Mouse (Mus musculus) hindbrain, postnatal 0 days (tissue): Measurements from ENCODE around the gene Ccdc50. TPM values are rescaled to one million over a fixed set of nuclear protein-coding genes. Genes with fewer than 3 reads are reported as not detected.

Experiments
- ATAC-seq: fragments of 200-750 bp; cut with Nextera tagmentation; 2 replicates; pipeline ENCODE4 v1.8.0; 2017; ENCODE audit warnings: mild to moderate bottlenecking, moderate TSS enrichment, moderate library complexity
- DNase-seq: peaks from one replicate; pipeline ENCODE4 v3.0.0-alpha.2; 2015; ENCODE audit warnings: low spot score
- H3K27ac ChIP-seq: fragments of 300-500 bp; sonication (generic); 2 replicates; pipeline ENCODE4 v1.5.1; 2014; ENCODE audit warnings: mild to moderate bottlenecking
- H3K27me3 ChIP-seq: fragments of 300-500 bp; sonication (generic); 2 replicates; pipeline ENCODE4 v1.6.1; 2014; ENCODE audit warnings: low read length, mixed read lengths; ENCODE audit not compliant: insufficient read depth
- H3K36me3 ChIP-seq: fragments of 300-500 bp; sonication (generic); 2 replicates; pipeline ENCODE4 v1.6.1; 2014; ENCODE audit warnings: low read length, mixed read lengths; ENCODE audit not compliant: insufficient read depth
- H3K4me1 ChIP-seq: fragments of 300-500 bp; sonication (generic); 2 replicates; pipeline ENCODE4 v1.6.1; 2014; ENCODE audit warnings: antibody characterized with exemption, low read length, mixed read lengths; ENCODE audit not compliant: insufficient read depth
- H3K4me2 ChIP-seq: fragments of 300-500 bp; sonication (generic); 2 replicates; pipeline ENCODE4 v1.6.1; 2014; ENCODE audit warnings: low read depth, mild to moderate bottlenecking, low read length, moderate library complexity, mixed read lengths
- H3K4me3 ChIP-seq: fragments of 300-500 bp; sonication (generic); 2 replicates; pipeline ENCODE4 v1.5.1; 2014; ENCODE audit warnings: low read length
- H3K9ac ChIP-seq: fragments of 300-500 bp; sonication (generic); replicated peaks from 2 replicates; pipeline ENCODE4 v1.6.1; 2014; ENCODE audit warnings: mild to moderate bottlenecking, low read length, moderate library complexity, mixed read lengths
- H3K9me3 ChIP-seq: fragments of 300-500 bp; sonication (generic); 2 replicates; pipeline ENCODE4 v1.6.1; 2016; ENCODE audit warnings: low read length, mixed read lengths
- CTCF ChIP-seq: IDR thresholded peaks from 2 replicates; pipeline ENCODE4 v1.5.1; 2016; ENCODE audit warnings: antibody characterized with exemption, control low read depth, low read depth
- WGBS: fragments of 180-500 bp; shearing (Covaris S2); extraction: QIAGEN DNeasy Blood & Tissue Kit; methylation state at CpG from one replicate; pipeline ENCODE4 v1.1.7; 2014; 5-methylcytosine and 5-hydroxymethylcytosine counted together
- polyA plus RNA-seq: library from polyadenylated mRNA; unstranded; fragments of >200 nt; fragmentation: Nextera tagmentation; extraction: Ambion mirVana; gene quantifications from 2 replicates; pipeline ENCODE4 v1.2.1, GENCODE M21; 2015
- total RNA-seq: library from RNA; depleted of rRNA; stranded (reverse); fragments of >200 nt; gene quantifications from 2 replicates; pipeline ENCODE4 v1.2.3, GENCODE M21; 2014

Gene Ccdc50
- total and polyA plus RNA-seq, 2 experiments from 2014 or later, result 34.1 to 48.9 TPM

DNA sequence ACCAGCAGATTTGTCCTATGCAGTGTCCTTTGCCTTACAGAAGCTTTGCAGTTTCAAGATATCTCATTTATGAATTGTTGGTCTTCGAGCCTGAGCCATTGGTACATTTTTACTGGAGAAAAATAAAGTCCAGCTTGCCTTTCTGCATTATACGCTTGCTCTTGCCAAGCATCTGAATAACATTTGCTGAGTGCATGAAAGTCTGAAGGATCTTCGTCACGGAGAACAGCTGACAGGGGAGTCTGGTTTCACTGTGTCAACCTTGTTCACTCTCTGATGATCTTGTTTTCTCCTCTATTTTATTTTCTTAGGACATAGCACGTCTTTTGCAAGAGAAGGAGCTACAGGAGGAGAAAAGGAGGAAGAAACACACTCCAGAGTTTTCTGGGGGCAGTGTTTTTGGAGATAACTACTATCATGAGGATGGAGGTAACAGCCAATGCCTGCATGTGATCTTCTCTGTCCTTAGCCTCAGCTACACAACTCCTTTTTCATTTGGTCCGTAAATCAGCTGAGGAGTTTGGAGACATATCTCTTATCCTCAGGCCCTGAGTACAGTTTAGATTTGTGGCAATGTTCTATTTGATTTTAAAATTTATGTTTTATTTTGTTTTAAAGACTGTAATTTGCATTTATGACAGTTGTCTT lies 28.4 kb downstream of the Ccdc50 start:
- no peak for TF ChIP-seq CTCF
- H3K27ac ChIP-seq, result no peak overlapping the region
- H3K9me3 ChIP-seq, result no peaks in the 10 kb centered on the region
- ATAC-seq (no peak), DNase-seq (no peak)
- no peak overlapping the region for H3K9ac ChIP-seq
- 94% methylated on average over 6 of the region's 6 CpGs for WGBS
- H3K4me3 ChIP-seq, result no peak overlapping the region
- no peak overlapping the region for H3K4me2 ChIP-seq
- no peaks in the 10 kb centered on the region for H3K4me1 ChIP-seq
- H3K36me3 ChIP-seq, result peaks cover 18% of the 10 kb centered on the region; the same call in 1 of the 2 replicates
- no peaks in the 10 kb centered on the region for H3K27me3 ChIP-seq

GRCm38 (mm10) chr16:27417632-27418031 lies 29.0 kb downstream of the Ccdc50 start:
- Histone ChIP-seq H3K4me2 (no peak overlapping the region), H3K4me1 (no peaks in the 10 kb centered on the region), H3K9me3 (peaks cover 5% of the 10 kb centered on the region; the same call in 1 of the 2 replicates), H3K4me3 (no peak overlapping the region), H3K27ac (no peak overlapping the region), H3K36me3 (peaks cover 24% of the 10 kb centered on the region), H3K27me3 (no peaks in the 10 kb centered on the region), H3K9ac (no peak overlapping the region)
- WGBS, result 87% methylated on average over 3 of the region's 3 CpGs
- no peak for TF ChIP-seq CTCF
- ATAC-seq, result no peak
- DNase-seq, result no peak

GRCm38 (mm10) chr16:27420982-27421381 lies 32.3 kb downstream of the Ccdc50 start:
- Histone ChIP-seq H3K4me2 (no peak overlapping the region), H3K9me3 (peaks cover 7% of the 10 kb centered on the region; the same call in 1 of the 2 replicates), H3K4me3 (no peak overlapping the region), H3K27ac (no peak overlapping the region), H3K36me3 (peaks cover 25% of the 10 kb centered on the region), H3K4me1 (no peaks in the 10 kb centered on the region), H3K9ac (no peak overlapping the region), H3K27me3 (no peaks in the 10 kb centered on the region)
- 97% methylated on average over 3 of the region's 3 CpGs for WGBS
- DNase-seq, result no peak
- TF ChIP-seq CTCF, result no peak
- ATAC-seq, result no peak

DNA sequence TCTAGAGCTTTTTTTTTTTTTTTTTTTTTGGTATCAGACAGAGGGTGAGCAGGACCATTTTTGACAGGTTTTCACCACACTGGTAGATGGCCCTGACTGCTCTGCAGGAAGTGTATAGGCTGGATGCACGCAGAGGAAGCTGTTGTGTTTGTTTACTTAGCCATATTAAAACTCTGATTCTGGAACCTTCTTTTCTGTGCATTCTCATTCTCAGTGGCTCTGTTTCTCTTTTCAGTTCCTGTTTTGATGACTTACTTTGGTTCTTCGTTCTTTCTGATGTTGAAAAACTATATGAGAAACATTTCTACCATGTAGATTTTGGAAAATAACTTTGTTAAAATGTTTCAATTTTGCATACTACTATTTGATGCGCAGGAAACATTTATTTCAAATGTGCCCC lies 46.4 kb downstream of the Ccdc50 start:
- Histone ChIP-seq H3K9ac (no peak overlapping the region), H3K4me3 (no peak overlapping the region), H3K27ac (no peak overlapping the region), H3K4me1 (no peaks in the 10 kb centered on the region), H3K9me3 (no peaks in the 10 kb centered on the region), H3K27me3 (no peaks in the 10 kb centered on the region), H3K36me3 (peaks cover 16% of the 10 kb centered on the region; the same call in 1 of the 2 replicates), H3K4me2 (no peak overlapping the region)
- ATAC-seq (no peak), DNase-seq (no peak)
- 89% methylated on average over 3 of the region's 3 CpGs for WGBS
- no peak for TF ChIP-seq CTCF

DNA sequence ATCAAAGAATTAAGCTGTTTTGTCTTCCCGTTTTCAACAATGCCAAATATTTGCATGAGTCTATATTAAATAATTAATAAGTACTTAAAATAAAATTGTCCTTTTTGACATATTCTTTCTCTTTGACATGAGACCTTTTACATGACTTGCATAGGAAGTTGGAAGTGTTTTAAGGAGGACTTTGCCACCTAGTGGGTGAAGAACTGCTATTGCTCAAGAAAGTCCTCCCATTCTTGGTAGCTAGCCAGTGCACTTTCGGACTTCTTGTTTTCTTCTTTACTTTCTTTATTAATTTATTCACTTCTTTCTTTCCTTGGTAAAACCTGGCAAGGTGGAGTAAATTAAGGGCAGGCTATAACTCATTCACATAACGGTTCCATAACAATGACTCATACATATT lies 55.3 kb downstream of the Ccdc50 start:
- WGBS, result 80% methylated on average over 3 of the region's 3 CpGs
- no peak for ATAC-seq

GRCm38 (mm10) chr16:27449360-27449759 lies 60.7 kb downstream of the Ccdc50 start:
- Histone ChIP-seq H3K4me1 (no peaks in the 10 kb centered on the region), H3K4me2 (no peak overlapping the region), H3K9me3 (no peaks in the 10 kb centered on the region), H3K9ac (no peak overlapping the region), H3K4me3 (no peak overlapping the region), H3K27ac (no peak overlapping the region), H3K36me3 (no peaks in the 10 kb centered on the region), H3K27me3 (no peaks in the 10 kb centered on the region)
- no peak for ATAC-seq
- WGBS, result 89% methylated on average over 5 of the region's 5 CpGs
- no peak for DNase-seq
- no peak for TF ChIP-seq CTCF

More for the DNA sequence above, 55.3 kb downstream of the Ccdc50 start:
- H3K4me2 ChIP-seq, result no peak overlapping the region
- H3K4me1 ChIP-seq, result no peaks in the 10 kb centered on the region
- H3K27ac ChIP-seq, result no peak overlapping the region
- H3K27me3 ChIP-seq, result no peaks in the 10 kb centered on the region
- DNase-seq, result peak; percentile 53
- peaks cover 11% of the 10 kb centered on the region; the same call in 1 of the 2 replicates for H3K36me3 ChIP-seq
- peak; percentile 54 for TF ChIP-seq CTCF
- H3K9ac ChIP-seq, result no peak overlapping the region
- H3K9me3 ChIP-seq, result no peaks in the 10 kb centered on the region
- no peak overlapping the region for H3K4me3 ChIP-seq

DNA sequence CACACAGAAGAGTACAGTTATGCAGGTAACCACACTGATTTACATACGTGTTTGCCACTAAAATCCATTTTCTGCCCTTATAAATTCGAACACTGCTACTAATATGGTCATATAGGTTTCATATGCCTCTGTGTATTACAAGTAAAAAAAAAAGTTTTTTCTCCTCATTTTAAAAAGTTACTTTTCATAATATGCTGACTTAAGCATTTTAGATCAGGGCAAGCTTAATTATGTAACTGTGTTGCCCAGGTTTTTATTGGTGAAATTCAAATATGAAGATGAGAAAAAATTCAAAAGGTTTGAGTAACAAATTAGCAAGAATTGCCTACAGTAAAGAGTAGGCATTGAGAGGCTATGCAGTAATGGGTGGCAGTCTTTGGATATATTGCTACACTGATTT lies 62.0 kb downstream of the Ccdc50 start:
- no peak for ATAC-seq
- no peaks in the 10 kb centered on the region for H3K27me3 ChIP-seq
- H3K9ac ChIP-seq, result no peak overlapping the region
- TF ChIP-seq CTCF, result no peak
- H3K27ac ChIP-seq, result no peak overlapping the region
- no peaks in the 10 kb centered on the region for H3K4me1 ChIP-seq
- 96% methylated on average over 2 of the region's 2 CpGs for WGBS
- no peak for DNase-seq
- no peak overlapping the region for H3K4me3 ChIP-seq
- H3K9me3 ChIP-seq, result no peaks in the 10 kb centered on the region
- H3K36me3 ChIP-seq, result no peaks in the 10 kb centered on the region
- no peak overlapping the region for H3K4me2 ChIP-seq
